Comparison of ENCODE assay signal across 21 mouse cellular contexts in genomic region chr6:48416486-48416885, GRCm38 (mm10). TPM values are rescaled to one million over a fixed set of nuclear protein-coding genes. Genes with fewer than 3 reads are reported as not detected.
DNase-seq lines count a peak whose midpoint lies in the region; ATAC-seq and TF ChIP-seq lines count a peak whose summit lies in the region.
"Had no signal": no experiment of that assay in that cellular context is flagged by ENCODE, and none has a peak within 500 bp of the region (broad histone marks: within the 10 kb centered on the region; RNA-seq: fewer than 3 reads in every experiment).

No protein-coding gene starts in this region.

- peaks cover 6% of the 10 kb centered on the region; the same call in 1 of the 2 replicates for H3K4me1 ChIP-seq in kidney, adult 2 months (ENCODE audit: control insufficient read depth, insufficient read depth, low read length)
- no peaks in the 10 kb centered on the region for H3K4me1 ChIP-seq in midbrain, embryonic 11.5 days (ENCODE audit: control insufficient read depth, insufficient read depth, low read length)
- no peaks in the 10 kb centered on the region for H3K4me1 ChIP-seq in midbrain, embryonic 16.5 days (ENCODE audit: control insufficient read depth, insufficient read depth, low read length)

- 23% methylated on average over 2 of the region's 2 CpGs for WGBS in kidney, adult 2 months
- WGBS in midbrain, embryonic 11.5 days, result 92% methylated on average over 2 of the region's 2 CpGs
- WGBS in midbrain, embryonic 16.5 days, result 83% methylated on average over 2 of the region's 2 CpGs

- 0 out of 2 replicates have a peak, but pooled peaks have one; percentile 4 for TF ChIP-seq CTCF in kidney, adult 2 months (conservative IDR thresholded peaks at IDR 0.05; ENCODE audit: insufficient read depth, insufficient read length, low read depth, low read length)

- no peaks in the 10 kb centered on the region; the same call in 1 of the 2 replicates for H3K36me3 ChIP-seq in kidney, adult 2 months (ENCODE audit: control insufficient read depth, insufficient read depth, low read length)
- H3K36me3 ChIP-seq in midbrain, embryonic 11.5 days (ENCODE audit: control insufficient read depth, insufficient read depth, low read length), result peaks cover 34% of the 10 kb centered on the region
- peaks cover 49% of the 10 kb centered on the region for H3K36me3 ChIP-seq in midbrain, embryonic 16.5 days (ENCODE audit: control insufficient read depth, insufficient read depth, low read length)

- no peak for ATAC-seq in midbrain, embryonic 11.5 days (ENCODE audit: low FRiP score)
- ATAC-seq in midbrain, embryonic 16.5 days, result no peak
- ATAC-seq: CD4-positive, CD25-positive, alpha-beta regulatory T cell, adult 4 months; forebrain, embryonic 16.5 days had no signal

- no peak overlapping the region for H3K4me2 ChIP-seq in midbrain, embryonic 11.5 days
- no peak overlapping the region for H3K4me2 ChIP-seq in midbrain, embryonic 16.5 days (ENCODE audit: low read length)
- H3K4me2 ChIP-seq: embryonic facial prominence, embryonic 13.5 days; forebrain, embryonic 12.5 days; hindbrain, embryonic 14.5 days had no signal

- TF ChIP-seq POLR2A in kidney, adult 2 months (IDR thresholded peaks at IDR 0.05; ENCODE audit: low read depth, low read length), result no peak

- no peak overlapping the region for H3K4me3 ChIP-seq in kidney, adult 2 months (ENCODE audit: insufficient read depth, low read depth, low read length)
- H3K4me3 ChIP-seq in midbrain, embryonic 11.5 days (ENCODE audit: low read depth, low read length), result no peak overlapping the region
- H3K4me3 ChIP-seq in midbrain, embryonic 16.5 days (ENCODE audit: low read depth, low read length), result no peak overlapping the region
- H3K4me3 ChIP-seq: embryonic facial prominence, embryonic 13.5 days; forebrain, embryonic 12.5 days; heart, embryonic 10.5 days had no signal

- no peak overlapping the region for H3K9ac ChIP-seq in midbrain, embryonic 11.5 days (ENCODE audit: low read length)
- no peak overlapping the region for H3K9ac ChIP-seq in midbrain, embryonic 16.5 days (ENCODE audit: low read depth, low read length)
- H3K9ac ChIP-seq: embryonic facial prominence, embryonic 13.5 days; forebrain, embryonic 12.5 days; hindbrain, embryonic 14.5 days had no signal

- DNase-seq in adrenal gland, adult 2 months, result peak; percentile 14
- DNase-seq in adrenal gland, postnatal 36 days, result no peak
- DNase-seq in kidney, adult 2 months, result peak; percentile 59
- no peak for DNase-seq in kidney, postnatal 4 days
- DNase-seq in midbrain, embryonic 11.5 days (ENCODE audit: low spot score, missing footprints), result peak; percentile 21
- no peak for DNase-seq in urinary bladder, adult 18-20 months (ENCODE audit: low spot score in 2 of 2)
- DNase-seq: adrenal gland, postnatal 14 days; B cell, adult 2 months; cerebellum, adult 18-20 months; cerebellum, adult 9-11 months; heart, adult 18-20 months; heart, postnatal 10 days; heart, postnatal 4 days had no signal

- H3K9me3 ChIP-seq in midbrain, embryonic 11.5 days (ENCODE audit: control insufficient read depth, low read length), result no peaks in the 10 kb centered on the region
- H3K9me3 ChIP-seq in midbrain, embryonic 16.5 days (replicated peaks; ENCODE audit: control insufficient read depth, low read length, poor library complexity, severe bottlenecking), result no peaks in the 10 kb centered on the region
- H3K9me3 ChIP-seq: embryonic facial prominence, embryonic 13.5 days; forebrain, embryonic 12.5 days; heart, embryonic 10.5 days had no signal

- H3K27ac ChIP-seq in kidney, adult 2 months (ENCODE audit: insufficient read depth, low read depth, low read length), result no peak overlapping the region
- no peak overlapping the region for H3K27ac ChIP-seq in midbrain, embryonic 11.5 days (ENCODE audit: low read depth, low read length)
- no peak overlapping the region for H3K27ac ChIP-seq in midbrain, embryonic 16.5 days (ENCODE audit: low read length)
- H3K27ac ChIP-seq: embryonic facial prominence, embryonic 13.5 days; forebrain, embryonic 12.5 days; heart, embryonic 10.5 days; hindbrain, embryonic 14.5 days had no signal

- no peaks in the 10 kb centered on the region for H3K27me3 ChIP-seq in kidney, adult 2 months (replicated peaks; ENCODE audit: control insufficient read depth, insufficient read depth, low read length)
- H3K27me3 ChIP-seq in midbrain, embryonic 11.5 days (ENCODE audit: control insufficient read depth, insufficient read depth, low read length), result no peaks in the 10 kb centered on the region
- no peaks in the 10 kb centered on the region for H3K27me3 ChIP-seq in midbrain, embryonic 16.5 days (ENCODE audit: control insufficient read depth, insufficient read depth, low read depth, low read length)
- H3K27me3 ChIP-seq: embryonic facial prominence, embryonic 13.5 days; forebrain, embryonic 12.5 days had no signal

RNA-seq across cellular contexts. Expression of gene Krba1, which starts 21.1 kb away (rescaled TPM):
- total RNA-seq in adrenal gland, adult 2 months (2021), result 10 to 100 TPM; 30.9 to 31.3 TPM
- polyA plus RNA-seq in adrenal gland, adult 2 months (2012; rRNA removed), result 42.5 and 55.2 TPM in 2 replicates
- 10 to 100 TPM; 19.2 to 37.3 TPM for total RNA-seq in adrenal gland, postnatal 36 days (2021)
- polyA plus RNA-seq in kidney, adult 2 months (2012; rRNA removed), result 16.7 and 22.1 TPM in 2 replicates
- 15.2 and 16.6 TPM in 2 replicates for polyA plus RNA-seq in midbrain, embryonic 11.5 days (2014; fragmentation: Nextera tagmentation; extraction: Ambion mirVana)
- 28.1 and 30.3 TPM in 2 replicates for polyA plus RNA-seq in midbrain, embryonic 16.5 days (2015; fragmentation: Nextera tagmentation; extraction: Ambion mirVana)

RNA-seq across cellular contexts. Expression of gene Zfp467, which starts 29.1 kb away (rescaled TPM):
- 10 to 100 TPM; 47.3 to 53.6 TPM for total RNA-seq in adrenal gland, adult 2 months (2021)
- 119 and 124 TPM in 2 replicates for polyA plus RNA-seq in adrenal gland, adult 2 months (2012; rRNA removed)
- 10 to 100 TPM; 31.2 to 62.6 TPM for total RNA-seq in adrenal gland, postnatal 36 days (2021)
- polyA plus RNA-seq in kidney, adult 2 months (2012; rRNA removed), result 67.0 and 80.0 TPM in 2 replicates
- polyA plus RNA-seq in midbrain, embryonic 11.5 days (2014; fragmentation: Nextera tagmentation; extraction: Ambion mirVana), result 12.7 and 14.3 TPM in 2 replicates
- 30.3 and 32.8 TPM in 2 replicates for polyA plus RNA-seq in midbrain, embryonic 16.5 days (2015; fragmentation: Nextera tagmentation; extraction: Ambion mirVana)

RNA-seq across cellular contexts. Expression of gene Sspo, which starts 31.5 kb away (rescaled TPM):
- total RNA-seq in adrenal gland, adult 2 months (2021), result 1 to 10 TPM; 2.7 to 3.5 TPM
- polyA plus RNA-seq in adrenal gland, adult 2 months (2012; rRNA removed), result 8.4 and 12.3 TPM in 2 replicates
- 1 to 10 TPM; 1.9 to 2.4 TPM for total RNA-seq in adrenal gland, postnatal 36 days (2021)
- polyA plus RNA-seq in kidney, adult 2 months (2012; rRNA removed), result 1.5 and 1.9 TPM in 2 replicates
- polyA plus RNA-seq in midbrain, embryonic 11.5 days (2014; fragmentation: Nextera tagmentation; extraction: Ambion mirVana), result 0.10 and 0.23 TPM in 2 replicates
- 0.51 and 0.62 TPM in 2 replicates for polyA plus RNA-seq in midbrain, embryonic 16.5 days (2015; fragmentation: Nextera tagmentation; extraction: Ambion mirVana)
- total RNA-seq: MEL had no signal

Comparison
In these comparisons a context has a peak if more than half of its experiments do, and no peak if none do; other contexts are left out.
1. DNase-seq: peak in adrenal gland, adult 2 months (single experiment), kidney, adult 2 months (single experiment) and midbrain, embryonic 11.5 days (single experiment); none in adrenal gland, postnatal 36 days (0 of 2), kidney, postnatal 4 days (0 of 2) and urinary bladder, adult 18-20 months (0 of 2).